ENCODE assay signal across 8 mouse cellular contexts in genomic region chr5:64959843-64960230, GRCm38 (mm10). TPM values are rescaled to one million over a fixed set of nuclear protein-coding genes. Genes with fewer than 3 reads are reported as not detected.
DNase-seq lines count a peak whose midpoint lies in the region; ATAC-seq and TF ChIP-seq lines count a peak whose summit lies in the region.

Gene Tlr6, minus strand, starts transcription at chr5:64960097.

- H3K4me1 ChIP-seq in bone marrow, adult 2 months (ENCODE audit: control insufficient read depth, insufficient read depth, low read length), result peaks cover 5% of the 10 kb centered on the region
- no peaks in the 10 kb centered on the region for H3K4me1 ChIP-seq in liver, embryonic 16.5 days (ENCODE audit: control insufficient read depth, low read depth, low read length)

- no peak for TF ChIP-seq CTCF in bone marrow, adult 2 months (IDR thresholded peaks at IDR 0.05; ENCODE audit: control insufficient read depth, insufficient read depth, low read length)

- H3K27ac ChIP-seq in bone marrow, adult 2 months (ENCODE audit: control insufficient read depth, insufficient read depth, low read depth, low read length, poor library complexity), result peak within 1 kb of the TSS; percentile 92
- H3K27ac ChIP-seq in liver, embryonic 16.5 days (ENCODE audit: low read length), result peak within 1 kb of the TSS; percentile 49

- no peak within 1 kb of the TSS for H3K9ac ChIP-seq in liver, embryonic 16.5 days (ENCODE audit: low read depth, low read length)

- 12% methylated on average over 13 of the region's 13 CpGs for WGBS in bone marrow, adult 2 months
- 53% methylated on average over 13 of the region's 13 CpGs for WGBS in liver, embryonic 16.5 days (ENCODE audit: insufficient replicate concordance)

- H3K36me3 ChIP-seq in liver, embryonic 16.5 days (ENCODE audit: control insufficient read depth, insufficient read depth), result no peaks in the 10 kb centered on the region

- ATAC-seq in liver, embryonic 16.5 days (ENCODE audit: low read depth), result no peak
- no peak for ATAC-seq in activated CD4-positive, CD25-positive, alpha-beta regulatory T cell, adult 4 months

- H3K27me3 ChIP-seq in liver, embryonic 16.5 days (ENCODE audit: control insufficient read depth, insufficient read depth, low read depth, low read length), result no peaks in the 10 kb centered on the region

- no peaks in the 10 kb centered on the region for H3K9me3 ChIP-seq in liver, embryonic 16.5 days (replicated peaks; ENCODE audit: control insufficient read depth, low read length)

- no peak for TF ChIP-seq POLR2A in bone marrow, adult 2 months (IDR thresholded peaks at IDR 0.05; ENCODE audit: borderline replicate concordance, control insufficient read depth, low read depth, low read length)

- peak within 1 kb of the TSS; percentile 65 for H3K4me3 ChIP-seq in bone marrow, adult 2 months (replicated peaks; ENCODE audit: control insufficient read depth, low read depth, low read length)
- H3K4me3 ChIP-seq in liver, embryonic 16.5 days (ENCODE audit: low read depth, low read length), result no peak within 1 kb of the TSS

- peak; percentile 17 to 37 for DNase-seq in cerebellum, adult 18-20 months
- no peak for DNase-seq in cerebellum, adult 9-11 months
- DNase-seq in 416B (ENCODE audit: low read depth), result peak; percentile 92
- DNase-seq in heart, postnatal 4 days, result peak; percentile 73
- peak; percentile 43 to 77 for DNase-seq in spleen, postnatal 10 days (ENCODE audit: low spot score in 2 of 2)

- peak within 1 kb of the TSS; percentile 32 for H3K4me2 ChIP-seq in liver, embryonic 16.5 days (ENCODE audit: low read depth, low read length)

RNA-seq across cellular contexts. Expression of gene Tlr6, which starts in this region (rescaled TPM):
- 2.2 and 6.0 TPM in 2 replicates for polyA plus RNA-seq in bone marrow, adult 2 months (2011; ENCODE audit: insufficient read depth, insufficient read length, low replicate concordance, missing spikeins)
- total RNA-seq in heart, postnatal 4 days (2021), result 1 to 10 TPM in 1 of 2 experiments, under 1 TPM in 1; 0.72 to 1.4 TPM
- 0.42 and 0.89 TPM in 2 replicates for polyA plus RNA-seq in liver, embryonic 16.5 days (2015; fragmentation: Nextera tagmentation; extraction: Ambion mirVana)
- 1 to 10 TPM; 6.7 to 8.7 TPM for polyA plus RNA-seq in activated CD4-positive, CD25-positive, alpha-beta regulatory T cell, adult 4 months (2017; shearing (Covaris generic))
